Mouse (Mus musculus): ENCODE measurements around the gene 4933407L21Rik.

The 4933407L21Rik gene

DNA sequence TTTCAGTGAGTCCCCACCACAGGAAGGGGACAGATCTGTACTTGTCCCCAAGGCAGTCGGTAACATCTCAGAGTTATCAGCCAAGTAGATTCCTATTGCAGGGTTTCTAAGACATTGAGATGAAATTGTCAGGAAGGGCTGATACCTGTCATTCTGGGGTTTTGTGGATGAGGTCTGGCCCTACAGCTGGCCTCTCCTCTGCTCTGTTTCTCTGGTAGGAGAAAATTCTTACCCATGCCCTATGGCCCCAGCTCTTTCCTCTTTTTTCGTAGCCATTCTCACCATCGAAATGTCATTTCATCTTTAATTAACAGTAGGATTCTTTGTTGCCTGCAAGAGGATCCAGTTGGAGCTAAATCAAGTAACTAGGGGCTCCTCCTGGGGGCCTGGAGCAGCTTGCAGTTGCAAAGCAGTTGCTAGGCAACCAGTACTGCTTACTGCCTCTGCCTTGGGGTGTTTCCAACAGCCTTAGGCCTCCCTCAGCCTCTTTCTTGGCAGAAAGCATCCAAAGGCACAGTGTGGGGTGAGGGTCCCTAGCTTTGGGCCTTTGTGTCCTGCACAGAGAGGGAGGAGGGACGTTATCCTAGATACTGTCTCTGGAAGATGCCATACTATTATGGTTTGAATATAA lies at the start of gene 4933407L21Rik:
Gene 4933407L21Rik, plus strand, starts transcription at position 427 of the 631 bp plus-strand sequence.
- DNase-seq (ENCODE audit: extremely low spot score, low read depth, low spot score): no peak

DNA sequence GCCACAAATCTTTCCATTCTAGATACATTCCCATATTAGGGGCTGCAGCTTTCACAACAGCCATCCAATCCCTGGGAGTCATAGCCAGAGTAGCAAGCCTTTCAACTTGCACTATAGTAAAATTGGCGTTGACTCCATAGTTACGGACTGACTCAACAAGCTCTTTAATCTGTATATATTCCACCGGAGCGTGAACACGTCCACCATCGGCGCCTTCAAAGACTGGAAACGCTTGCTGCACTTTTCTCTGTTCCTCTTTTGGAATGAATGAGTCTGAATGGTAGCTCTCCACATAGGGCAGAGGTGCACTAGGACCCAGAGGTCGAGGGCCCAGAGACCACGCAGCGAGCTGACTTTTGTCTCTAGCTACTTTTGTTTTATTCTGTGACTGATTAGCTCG lies 46.3 kb upstream of the 4933407L21Rik start:
- DNase-seq (ENCODE audit: extremely low spot score, low read depth, low spot score): no peak

DNA sequence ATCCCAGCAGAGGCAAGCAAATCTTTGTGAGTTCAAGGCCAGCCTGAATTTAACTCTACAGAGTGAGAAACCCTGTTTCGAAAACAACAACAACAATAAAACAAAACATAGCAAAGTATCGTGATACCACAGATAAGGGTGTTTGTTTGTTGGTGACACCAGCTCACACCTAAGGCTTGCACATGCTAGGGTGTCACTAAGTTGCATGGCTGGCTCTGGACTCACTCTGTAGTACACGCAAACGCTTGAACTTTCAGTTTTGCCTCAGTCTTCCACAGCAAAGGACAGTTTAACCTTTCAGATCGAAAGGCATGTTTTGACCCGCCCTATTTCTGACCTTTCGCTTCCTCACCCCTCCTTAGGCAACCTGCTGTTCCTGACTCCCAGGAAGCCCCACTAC lies 41.1 kb upstream of the 4933407L21Rik start:
- no peak for DNase-seq (ENCODE audit: extremely low spot score, low read depth, low spot score)

DNA sequence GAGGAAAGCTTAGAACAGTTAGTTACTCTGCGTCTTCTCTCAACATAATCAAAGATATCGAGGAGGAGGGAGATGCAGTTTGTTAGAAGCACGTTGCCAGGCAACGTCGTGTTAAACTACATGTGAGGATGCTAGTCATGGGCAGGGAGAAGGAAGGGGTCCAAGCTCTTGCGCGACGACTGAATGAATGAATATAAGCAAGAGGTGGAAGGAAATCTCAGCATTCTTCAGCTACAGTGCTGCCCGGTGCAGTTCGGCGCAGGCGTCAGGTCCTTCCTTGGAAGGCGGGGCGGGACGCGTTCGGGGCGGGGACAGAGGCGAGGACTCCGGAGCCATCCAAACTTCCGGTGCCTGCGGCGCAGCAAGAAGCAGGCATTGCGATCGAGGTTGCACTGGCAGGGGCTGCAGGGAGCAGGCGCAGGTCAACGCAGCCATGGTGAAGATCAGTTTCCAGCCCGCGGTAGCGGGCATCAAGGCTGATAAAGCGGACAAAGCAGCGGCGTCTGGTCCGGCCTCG lies 34.0 kb upstream of the 4933407L21Rik start, which contains the start of gene Itm2c:
Gene Itm2c, plus strand, starts transcription at position 51 of the 517 bp plus-strand sequence.
- DNase-seq (ENCODE audit: extremely low spot score, low read depth, low spot score): peak; percentile 62

DNA sequence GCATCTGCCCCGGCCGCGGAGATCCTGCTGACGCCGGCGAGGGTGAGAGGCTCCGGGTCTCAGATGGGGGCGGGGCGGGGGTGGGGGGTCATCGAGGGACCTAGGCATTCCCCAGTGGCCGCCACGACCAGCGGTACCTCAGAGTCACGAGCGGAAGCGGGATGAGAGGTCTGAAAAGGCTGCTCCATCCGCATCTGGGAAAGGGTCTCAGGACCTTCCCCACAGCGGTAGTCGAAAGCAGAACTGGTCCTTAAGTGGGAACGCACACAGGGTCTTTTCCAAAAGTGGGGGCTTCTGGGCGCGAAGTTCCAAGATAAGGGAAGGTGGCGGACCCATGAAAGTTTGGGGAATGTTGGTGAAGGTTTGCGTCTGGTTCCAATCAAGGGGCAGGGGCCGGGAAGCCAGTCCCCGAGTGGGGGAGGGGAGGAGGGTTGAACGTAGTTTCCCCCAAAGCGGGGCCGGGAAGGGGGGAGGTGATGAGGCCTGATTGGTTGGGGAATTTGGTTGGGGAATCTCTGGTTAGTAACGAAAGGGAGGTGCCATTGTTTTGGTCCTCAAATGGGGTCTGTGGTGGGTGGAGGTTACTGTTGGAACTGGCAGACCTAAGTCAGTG lies 33.4 kb upstream of the 4933407L21Rik start:
- DNase-seq (ENCODE audit: extremely low spot score, low read depth, low spot score): peak; percentile 81

DNA sequence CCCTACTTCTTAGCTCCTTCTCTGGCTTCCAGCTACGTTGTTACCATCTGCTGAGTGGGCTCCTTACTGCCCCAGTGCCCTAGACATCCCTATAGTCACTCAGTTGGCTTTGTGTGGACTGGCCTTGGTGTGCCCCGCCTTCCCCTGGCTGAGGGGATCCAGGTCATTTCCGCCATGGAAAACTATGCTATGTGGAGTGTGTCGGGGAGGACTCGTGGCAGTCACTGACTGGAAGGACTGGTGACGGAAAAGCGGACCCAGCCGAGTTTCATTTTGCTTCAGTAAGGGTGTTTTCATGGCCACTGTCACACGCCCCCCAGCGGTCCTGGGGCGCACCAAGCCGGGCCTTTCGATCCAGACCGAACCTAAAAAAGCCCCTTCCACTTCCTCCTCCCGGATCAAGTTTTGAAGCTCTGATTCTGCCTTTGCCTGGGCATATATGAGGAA lies 32.9 kb upstream of the 4933407L21Rik start:
- peak; percentile 44 for DNase-seq (ENCODE audit: extremely low spot score, low read depth, low spot score)

DNA sequence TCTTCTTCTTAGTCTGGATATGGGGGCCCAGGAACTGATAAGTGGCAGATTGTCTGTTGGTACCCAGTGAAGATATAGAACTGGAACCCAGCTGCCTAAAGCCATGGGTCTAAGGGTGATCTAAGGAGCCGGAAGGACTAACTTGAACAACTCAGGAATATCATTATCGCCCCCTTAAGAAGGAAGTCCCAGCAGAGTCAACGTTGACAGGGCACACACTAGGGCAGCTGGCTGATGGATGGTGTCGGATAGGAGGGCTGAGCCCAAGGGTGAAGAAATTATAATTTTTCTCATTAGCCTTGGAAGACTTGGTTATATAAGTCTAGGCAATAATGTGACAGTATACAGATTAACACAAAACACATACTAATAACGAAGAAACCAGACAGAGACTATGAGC lies 32.2 kb upstream of the 4933407L21Rik start:
- no peak for DNase-seq (ENCODE audit: extremely low spot score, low read depth, low spot score)

DNA sequence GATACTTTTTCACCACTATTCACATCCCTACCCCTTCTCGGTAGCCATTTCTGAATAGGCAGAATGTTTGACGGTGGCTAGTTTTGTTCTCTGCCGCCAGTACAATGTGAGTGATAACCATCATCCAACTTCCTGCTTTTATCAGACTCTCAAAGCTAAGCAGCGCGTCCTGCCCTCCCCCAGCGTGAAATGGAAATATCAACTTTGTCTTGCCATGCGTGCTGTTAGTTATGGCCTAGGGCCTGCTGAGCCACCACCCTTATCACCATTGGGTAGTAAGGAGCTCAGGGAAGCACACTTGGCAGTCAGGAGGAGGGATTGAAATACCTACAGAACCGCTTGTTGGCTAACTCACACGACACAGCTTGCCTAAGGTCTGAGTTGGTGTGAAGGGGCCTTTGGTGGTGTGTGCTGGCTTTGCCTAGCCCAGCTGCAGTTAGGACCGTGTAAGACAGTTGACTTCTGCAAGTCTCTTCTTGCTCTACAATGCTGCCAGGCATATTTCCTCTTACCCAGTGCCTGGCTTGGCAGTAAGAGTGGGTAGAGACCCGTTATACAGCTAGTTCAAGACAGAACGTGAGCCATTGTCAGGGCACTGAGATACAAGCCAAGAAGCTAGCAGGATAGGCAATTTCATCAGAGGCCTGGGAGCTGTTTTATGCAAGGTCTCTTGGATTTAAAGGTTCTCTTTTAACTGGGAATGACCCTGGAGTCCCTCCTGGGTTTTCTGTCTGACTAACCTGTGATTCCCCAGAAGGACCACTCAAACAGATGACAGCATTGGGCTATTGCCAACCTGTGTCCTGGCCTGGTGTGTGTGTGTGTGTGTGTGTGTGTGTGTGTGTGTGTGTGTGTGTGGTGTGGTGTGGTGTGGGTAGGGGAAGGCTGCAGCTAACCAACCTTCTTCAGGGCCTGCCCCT lies 31.2 kb upstream of the 4933407L21Rik start:
- no peak for DNase-seq (ENCODE audit: extremely low spot score, low read depth, low spot score)

DNA sequence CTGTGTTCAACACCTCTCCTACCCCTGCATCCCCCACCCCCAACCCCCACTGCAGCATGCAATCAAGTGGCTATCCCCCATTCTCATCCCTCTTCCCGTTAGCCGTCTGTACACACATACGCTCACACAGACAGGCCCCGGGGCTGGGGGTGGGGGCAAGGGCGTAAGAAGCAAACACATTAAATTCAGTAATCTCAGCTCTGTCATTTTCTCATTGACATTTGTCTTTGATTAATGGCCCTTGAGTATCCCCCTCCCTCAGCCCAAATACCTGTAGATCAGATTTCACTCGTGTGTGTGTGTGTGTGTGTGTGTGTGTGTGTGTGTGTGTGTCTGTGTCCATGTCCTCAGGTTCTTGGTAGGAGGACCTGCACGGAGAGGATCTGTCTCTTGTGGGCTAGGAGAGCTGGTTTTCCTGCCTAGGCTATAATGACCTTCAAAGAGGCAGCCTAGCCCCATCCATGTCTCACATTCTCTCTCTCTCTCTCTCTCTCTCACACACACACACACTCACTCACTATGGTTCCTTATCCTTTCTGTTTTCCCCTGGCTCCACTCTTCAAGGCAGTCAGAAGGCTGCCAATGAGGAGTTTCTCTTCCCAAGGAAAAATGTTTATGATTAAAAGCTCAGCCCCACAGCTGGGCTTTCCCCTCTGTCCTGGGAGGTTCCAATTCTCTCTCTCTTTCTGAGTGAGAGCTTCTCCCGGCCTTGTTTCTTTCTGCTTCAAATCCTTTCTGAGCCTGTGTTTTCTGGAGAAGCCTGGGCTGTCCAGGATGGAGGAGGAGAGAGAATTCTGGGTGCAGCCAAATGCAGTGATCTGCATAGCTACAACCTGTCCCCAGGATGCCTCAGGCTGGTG lies 30.2 kb upstream of the 4933407L21Rik start:
- no peak for DNase-seq (ENCODE audit: extremely low spot score, low read depth, low spot score)

DNA sequence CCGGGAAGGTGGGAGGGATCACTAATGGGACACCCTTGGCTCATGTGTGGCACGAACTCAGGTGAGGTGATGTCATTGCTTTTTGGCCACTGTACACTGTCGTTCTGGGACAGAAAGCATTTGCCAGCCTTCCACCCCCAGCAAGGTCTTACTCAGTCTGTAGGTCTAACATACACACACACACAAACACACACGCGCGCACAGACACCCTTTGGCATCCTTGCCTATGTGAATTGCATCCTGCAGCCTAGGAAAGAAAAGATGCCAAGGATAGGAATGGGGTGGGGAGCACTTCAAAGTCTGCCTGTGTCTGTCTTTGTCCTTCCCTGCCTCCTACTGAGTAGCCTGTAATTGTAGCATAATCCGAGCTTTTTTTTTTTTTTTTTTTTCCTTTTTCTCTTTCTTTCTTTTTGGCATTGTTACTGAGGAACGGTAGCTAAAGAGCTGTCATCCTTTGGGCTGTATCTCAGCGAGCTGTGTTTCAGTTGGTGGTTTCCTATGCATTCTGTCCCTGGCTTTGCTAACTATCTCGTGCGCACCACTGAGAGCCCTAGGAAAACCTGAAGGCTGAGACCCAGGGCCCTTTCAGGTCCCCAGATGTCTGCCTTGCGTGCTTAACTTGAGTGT lies 29.4 kb upstream of the 4933407L21Rik start:
- no peak for DNase-seq (ENCODE audit: extremely low spot score, low read depth, low spot score)

DNA sequence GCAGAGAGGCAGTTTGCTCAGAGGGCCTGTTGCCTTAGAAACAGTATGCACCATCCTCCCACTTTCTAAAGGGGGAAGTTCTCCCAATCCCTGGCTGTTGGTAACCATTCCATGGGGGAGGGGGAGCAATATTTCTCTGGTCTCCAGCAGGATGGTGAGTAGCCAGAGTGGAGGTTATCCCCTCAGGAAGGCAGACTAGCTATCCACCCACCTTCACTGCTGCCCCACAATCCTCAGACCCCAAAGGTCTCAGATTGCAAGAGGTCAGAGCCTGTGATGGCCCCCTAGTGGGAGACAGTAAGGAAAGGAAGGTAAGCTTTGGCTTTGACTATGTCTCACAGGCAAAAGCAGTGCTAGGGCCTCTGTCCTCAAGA lies 28.9 kb upstream of the 4933407L21Rik start:
- no peak for DNase-seq (ENCODE audit: extremely low spot score, low read depth, low spot score)

DNA sequence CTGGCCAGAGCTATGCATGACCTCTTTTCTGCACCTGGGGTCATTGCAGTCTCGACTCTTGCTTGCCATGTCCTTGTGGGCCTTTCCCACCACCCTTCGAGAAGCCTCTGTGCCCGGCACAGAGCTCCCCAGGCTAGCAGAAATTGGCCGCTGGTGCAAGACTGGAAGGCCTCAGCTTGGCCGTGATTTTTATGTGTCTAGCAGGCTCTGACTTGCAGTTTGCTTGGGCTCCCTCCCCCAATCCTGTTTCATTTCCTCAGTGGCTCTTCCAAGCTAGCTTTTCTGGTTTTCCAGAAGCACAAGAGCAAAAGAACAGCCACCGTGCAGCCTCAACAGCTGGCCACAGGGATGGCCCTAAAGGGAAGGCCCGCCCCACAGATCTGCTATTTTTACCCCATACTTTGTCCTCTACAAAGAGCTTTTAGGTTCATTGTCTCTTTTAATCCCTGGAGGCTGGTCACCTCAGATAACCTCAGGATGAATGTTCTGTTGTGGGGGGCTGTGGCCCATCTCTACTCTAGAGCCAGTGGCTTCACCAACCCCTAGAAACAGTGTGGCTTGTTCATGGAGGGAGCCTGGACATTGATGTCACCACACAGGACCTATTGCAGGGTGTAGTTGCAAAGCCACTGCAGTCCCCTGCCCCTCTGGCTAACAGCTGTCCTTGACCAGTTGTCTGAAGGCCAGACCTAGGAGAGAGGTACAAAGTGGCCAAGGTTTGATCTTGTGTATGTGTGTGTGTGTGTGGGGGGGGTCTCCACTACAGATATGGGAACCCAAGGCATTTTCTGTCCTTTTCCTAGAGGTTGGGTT lies 27.6 kb upstream of the 4933407L21Rik start:
- DNase-seq (ENCODE audit: extremely low spot score, low read depth, low spot score): no peak

DNA sequence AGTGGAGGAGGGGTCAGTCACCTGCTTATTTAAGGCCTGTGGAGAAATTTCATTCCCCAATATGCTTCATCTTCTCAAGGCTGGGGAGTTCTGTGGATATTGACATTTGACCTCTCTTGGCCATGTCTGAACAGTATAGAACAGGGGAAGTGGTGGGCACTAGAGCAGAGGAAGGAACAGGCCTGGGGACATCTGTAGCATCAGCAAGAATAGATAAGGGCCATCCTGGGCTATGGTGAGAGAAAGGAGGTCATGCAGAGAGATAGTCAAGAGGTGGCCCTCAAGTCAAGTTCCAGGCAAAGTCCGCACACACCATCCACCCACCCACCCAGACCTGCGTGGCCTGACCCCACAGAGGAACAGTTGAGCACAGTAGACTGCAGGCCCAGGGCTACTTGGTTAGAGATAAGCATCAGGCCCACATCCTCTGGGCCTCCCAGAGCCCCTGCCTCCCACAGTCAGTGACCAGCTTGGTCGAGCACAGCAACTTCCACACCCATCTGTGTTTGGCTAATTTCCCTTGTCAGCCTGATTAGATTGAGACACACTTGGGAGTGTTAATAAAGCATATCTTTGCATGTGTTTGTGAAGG lies 26.7 kb upstream of the 4933407L21Rik start:
- DNase-seq (ENCODE audit: extremely low spot score, low read depth, low spot score): no peak

DNA sequence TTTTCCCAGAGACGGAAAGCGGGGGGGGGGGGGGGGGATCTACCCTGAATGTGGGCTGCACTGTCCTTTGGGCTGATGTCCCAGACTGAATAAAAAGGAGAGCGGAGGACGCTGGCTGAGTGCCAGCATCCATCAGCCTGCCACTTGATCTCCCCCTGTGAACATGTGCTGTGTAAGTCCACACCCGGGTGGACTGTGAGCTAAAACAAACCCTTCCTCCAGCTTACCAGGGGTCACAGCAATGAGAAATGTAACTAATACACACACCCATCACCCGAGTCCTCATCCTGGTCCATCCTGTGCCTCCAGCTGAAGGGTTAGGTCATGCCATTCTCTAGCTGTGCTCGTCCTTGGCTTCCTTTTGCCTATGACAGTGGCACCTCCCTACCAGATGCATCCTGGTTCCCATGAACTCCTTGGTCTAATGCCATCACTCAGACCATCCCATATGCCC lies 26.1 kb upstream of the 4933407L21Rik start:
- DNase-seq (ENCODE audit: extremely low spot score, low read depth, low spot score): no peak

DNA sequence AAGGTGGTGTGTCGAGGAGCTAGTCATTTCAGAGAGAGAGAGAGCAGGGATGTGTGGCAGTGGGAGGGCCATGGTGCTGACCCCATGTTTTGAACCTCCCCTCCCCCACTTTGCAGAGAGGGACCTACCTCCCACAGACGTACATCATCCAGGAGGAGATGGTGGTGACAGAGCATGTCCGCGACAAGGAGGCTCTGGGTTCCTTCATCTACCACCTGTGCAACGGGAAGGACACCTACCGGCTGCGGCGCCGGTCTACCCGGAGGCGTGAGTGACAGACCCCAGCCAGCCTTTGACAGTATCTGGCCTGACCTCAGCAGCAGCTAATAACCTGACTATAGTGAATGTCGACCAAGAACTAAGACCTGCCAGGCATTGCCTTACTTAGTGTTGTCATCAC lies 21.4 kb upstream of the 4933407L21Rik start:
- no peak for DNase-seq (ENCODE audit: extremely low spot score, low read depth, low spot score)

DNA sequence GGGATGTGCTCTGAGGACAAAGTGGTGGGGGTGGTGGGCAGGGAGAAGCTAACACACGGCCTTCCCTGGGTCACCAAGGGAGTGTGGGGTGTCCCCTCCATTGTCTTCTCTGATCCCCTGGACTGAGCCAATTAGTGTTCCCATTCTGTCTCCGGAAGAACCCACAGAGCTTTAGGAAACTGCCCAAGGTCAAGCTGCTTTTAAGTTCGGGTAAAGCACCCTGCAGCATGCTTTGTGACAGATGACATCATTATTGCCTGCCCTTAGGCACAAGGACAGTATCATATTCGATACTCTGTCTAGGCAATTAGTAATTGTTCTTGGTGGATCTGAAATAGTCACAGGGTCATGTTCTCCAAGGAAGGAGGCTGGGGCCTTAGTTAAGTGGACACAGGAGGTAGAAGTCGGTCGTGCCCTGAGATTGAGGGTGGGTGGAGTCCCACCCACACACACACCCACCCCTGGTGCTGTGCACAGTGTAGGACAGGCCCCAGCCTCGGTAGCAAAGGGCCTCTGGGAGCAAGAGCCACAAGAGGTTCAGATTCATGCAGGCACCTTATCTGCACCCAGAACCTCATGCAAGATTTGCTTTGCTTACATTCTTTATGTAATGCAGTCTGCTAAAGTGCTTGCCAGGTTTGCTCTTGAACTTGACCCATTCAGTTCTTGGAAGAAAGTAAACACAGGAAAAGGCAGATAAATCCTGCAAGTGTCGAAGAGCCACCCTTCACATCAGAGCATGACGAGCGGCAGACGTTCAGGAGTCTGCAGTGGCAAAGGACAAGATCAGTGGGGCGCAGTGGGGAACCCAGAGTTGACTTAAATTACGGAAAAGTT lies 19.3 kb upstream of the 4933407L21Rik start:
- no peak for DNase-seq (ENCODE audit: extremely low spot score, low read depth, low spot score)

DNA sequence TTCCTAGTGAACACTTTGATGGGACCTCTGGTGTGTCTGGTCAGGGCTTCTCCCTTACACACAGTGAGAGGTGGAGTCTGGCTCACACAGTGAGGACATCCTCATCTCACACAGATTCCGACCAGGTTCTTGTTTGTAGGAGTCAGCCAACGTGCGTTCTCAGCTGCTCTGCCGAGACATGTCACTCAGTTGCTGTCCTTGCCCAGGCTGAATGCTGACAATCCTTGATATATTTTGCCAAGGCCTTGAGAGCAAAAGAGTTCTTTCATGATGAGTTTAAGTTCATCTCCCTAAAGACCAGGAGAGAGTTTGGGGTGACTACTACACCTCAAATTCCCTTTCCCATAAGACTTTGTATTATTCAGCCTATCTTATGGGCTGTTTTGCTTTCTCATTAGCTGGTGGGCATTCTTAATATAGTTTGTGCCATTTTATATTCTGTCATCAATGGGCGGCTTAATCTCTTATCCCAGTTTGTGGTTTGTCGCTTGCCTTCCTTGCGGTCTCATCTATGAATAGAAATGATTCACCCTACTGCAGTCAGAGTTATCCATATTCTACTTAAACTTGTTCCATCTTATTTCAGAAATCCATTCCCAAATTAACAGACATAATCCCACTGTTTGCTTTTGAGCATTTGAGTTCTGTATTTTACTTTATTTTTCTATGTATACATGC lies 15.1 kb upstream of the 4933407L21Rik start:
- no peak for DNase-seq (ENCODE audit: extremely low spot score, low read depth, low spot score)

Measured in hindlimb bud, embryonic 11.5 days (tissue).